Mouse (Mus musculus) monocyte, adult 2 months (primary cell): Measurements from ENCODE around the gene Mdh2.

Source experiments
- DNase-seq, 2 experiments: peaks; one replicate each; pipeline ENCODE4 v3.0.0; 2022; ENCODE audit warnings: low spot score in 2 of 2, low read depth in 1 of 2

Gene Mdh2

GRCm38 (mm10) chr5:135778471-135779445 lies at the start of gene Mdh2:
Mdh2 (plus strand) TSS chr5:135778480.
- peak; percentile 96 to 98 for DNase-seq

DNA sequence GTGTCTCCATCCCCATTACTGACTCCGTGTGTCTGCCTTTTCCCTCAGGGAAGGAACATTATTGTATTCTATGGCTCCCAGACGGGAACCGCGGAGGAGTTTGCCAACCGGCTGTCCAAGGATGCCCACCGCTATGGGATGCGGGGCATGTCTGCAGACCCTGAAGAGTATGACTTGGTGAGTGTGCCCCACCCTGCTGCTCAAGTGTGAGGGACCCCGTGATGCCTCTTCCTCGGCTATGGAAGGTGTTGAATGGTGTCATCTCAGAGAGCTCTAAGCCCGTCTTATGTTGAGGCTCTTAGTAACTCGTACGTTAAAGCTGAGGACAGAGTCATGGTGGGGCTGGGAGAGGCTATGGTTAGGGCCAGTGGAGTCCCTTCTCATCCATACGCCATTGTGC lies 48.9 kb upstream of the Mdh2 start:
- no peak for DNase-seq

GRCm38 (mm10) chr5:135730278-135730677 lies 48.0 kb upstream of the Mdh2 start:
- DNase-seq: no peak

GRCm38 (mm10) chr5:135730916-135731315 lies 47.4 kb upstream of the Mdh2 start:
- no peak for DNase-seq

DNA sequence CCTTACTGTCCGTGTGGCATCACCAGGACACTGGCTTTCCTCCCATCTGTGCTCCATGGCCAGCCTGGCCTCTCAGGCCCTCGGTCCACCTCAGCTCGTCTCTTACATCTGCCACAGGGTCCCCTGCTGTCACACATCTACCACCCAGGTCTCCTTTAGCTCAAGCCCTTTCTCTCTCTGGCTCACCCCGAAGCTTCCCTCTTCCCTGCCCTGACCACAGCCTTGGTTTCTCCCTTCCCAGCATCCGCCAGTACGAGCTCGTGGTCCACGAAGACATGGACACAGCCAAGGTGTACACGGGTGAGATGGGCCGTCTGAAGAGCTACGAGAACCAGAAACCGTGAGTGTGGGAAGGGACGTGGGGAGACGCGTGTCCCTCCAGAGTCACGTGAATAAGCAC lies 47.0 kb upstream of the Mdh2 start:
- no peak for DNase-seq

DNA sequence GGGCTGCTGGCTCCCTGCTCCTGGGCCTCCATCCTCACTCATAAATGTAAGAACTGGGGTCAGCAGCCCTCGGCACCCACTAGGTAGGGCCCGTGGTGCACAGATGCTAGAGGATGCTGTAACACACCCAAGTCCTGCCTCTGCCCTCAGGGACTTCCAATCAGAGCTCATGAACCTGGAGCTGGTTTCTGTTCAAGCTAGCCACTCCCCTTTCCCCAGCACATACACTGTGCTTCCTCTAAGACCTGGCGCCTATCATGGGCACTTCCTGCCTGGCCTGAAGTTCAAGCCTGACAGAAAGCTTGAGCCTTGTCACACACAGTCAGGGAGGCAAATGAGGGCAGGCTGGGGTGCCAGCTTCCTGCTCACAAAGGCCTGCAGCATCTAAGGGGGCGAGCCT lies 45.2 kb upstream of the Mdh2 start:
- no peak for DNase-seq

GRCm38 (mm10) chr5:135734057-135734680 lies 44.1 kb upstream of the Mdh2 start:
- no peak for DNase-seq

- DNase-seq: no peak
These were observed 42.5 kb upstream of the Mdh2 start for GRCm38 (mm10) chr5:135735741-135736140.

DNA sequence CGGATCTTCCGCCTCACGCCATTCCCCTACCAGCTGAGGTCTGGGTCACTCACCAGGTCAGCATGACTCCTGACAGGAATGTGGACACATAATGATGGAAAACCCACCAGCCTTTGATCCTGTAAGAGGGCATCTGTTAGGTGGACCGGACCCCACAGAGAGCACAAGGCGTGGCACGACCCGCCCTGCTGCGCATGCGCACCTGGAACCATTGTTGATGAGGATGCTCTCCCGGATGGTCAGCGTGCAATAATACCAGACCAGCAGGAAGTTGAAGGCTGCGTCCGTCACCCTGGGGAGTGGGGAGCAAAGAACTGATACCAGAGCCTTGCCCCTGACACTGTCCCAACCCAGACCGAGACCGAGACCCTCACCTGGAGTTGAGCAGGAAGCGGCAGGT lies 41.7 kb upstream of the Mdh2 start:
- DNase-seq: no peak

- DNase-seq: no peak
These were observed 41.1 kb upstream of the Mdh2 start for GRCm38 (mm10) chr5:135737154-135737553.

- DNase-seq: no peak
These were observed 40.0 kb upstream of the Mdh2 start for GRCm38 (mm10) chr5:135738266-135738665.

GRCm38 (mm10) chr5:135742156-135742555 lies 36.1 kb upstream of the Mdh2 start:
- DNase-seq: no peak

DNA sequence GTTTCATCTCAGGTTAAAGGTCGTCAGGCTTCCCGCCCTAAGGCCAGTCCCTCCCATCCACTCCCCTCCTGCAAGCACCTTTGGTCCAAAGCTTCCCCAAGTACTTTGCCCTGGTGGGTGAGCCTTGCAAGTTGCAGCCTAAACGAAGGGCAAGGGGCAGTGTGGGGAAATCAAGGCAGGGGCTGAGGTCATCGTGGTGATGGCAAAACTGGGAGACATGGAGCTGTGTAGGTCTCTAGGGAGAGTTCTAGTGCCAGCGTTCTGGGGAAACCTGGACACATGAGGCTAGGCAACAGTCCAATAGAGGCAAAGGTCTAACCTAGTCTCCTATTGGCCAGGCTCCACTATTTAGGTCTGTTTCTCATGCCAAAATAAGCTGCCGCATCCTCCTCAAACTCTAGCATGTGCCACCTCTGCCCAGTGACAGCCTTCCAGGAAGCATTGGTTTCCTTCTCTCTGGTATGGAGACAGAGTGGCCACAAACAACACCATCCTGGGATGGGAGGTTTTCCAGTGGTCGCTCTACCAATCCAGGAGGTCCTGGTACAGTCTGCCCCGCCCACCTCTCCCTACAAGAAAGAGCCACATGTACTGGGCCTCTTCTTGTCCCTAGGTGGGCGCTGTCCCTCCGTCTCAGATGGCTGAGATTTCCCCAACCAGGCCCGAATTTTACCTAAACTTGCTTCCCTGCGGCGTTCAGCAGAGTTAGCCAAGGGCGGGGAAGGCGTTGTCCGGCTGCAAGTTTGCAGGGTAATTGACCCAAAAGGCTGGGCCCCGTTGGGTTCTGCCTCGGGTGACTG lies 35.1 kb upstream of the Mdh2 start:
- no peak for DNase-seq

DNA sequence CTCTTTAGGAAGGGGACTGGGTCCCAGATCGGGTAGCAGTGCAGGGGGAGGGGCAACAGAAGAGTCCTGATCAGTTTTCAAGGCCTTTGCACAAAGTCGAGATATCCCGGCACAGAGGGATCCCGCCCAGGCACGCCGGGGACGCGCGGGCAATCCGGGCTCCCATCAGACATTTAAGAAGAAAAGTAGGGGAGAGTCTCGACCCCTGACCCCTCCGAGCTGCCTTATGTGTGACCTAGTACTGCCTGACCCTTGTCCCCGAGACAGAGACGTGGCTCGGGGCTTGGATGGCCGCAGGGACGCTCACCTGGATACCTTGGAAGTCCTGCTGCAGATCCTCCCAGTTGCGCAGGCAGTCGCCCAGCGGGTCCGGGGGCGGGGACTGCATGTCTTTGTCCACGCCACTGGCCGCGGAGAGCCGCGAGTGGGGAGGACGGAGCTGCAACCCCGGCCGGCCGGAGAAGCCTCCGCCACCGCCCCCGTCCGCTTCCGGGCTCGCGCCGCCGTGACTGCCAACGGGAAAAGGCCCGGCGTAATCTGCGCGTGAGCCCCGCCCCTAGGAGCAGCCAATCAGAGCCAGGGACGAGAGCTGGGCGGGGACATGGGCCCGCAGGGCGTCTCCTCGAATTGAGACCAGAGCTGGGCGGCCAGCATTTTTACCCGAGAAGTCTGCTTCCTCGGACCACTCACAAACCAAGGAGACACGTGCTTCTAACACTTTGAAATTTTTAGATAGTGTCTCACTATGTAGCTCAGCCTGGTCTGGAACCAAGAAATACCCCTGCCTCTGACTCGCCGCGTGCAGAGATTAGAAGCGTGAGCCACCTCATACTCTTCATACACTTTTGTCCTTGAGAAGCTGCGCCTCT lies 34.3 kb upstream of the Mdh2 start, which contains the start of gene Tmem120a:
Gene Tmem120a, minus strand, starts transcription at position 708 of the 869 bp plus-strand sequence.
- DNase-seq: peak; percentile 78 to 91

GRCm38 (mm10) chr5:135744742-135745141 lies 33.5 kb upstream of the Mdh2 start:
- DNase-seq: no peak

DNA sequence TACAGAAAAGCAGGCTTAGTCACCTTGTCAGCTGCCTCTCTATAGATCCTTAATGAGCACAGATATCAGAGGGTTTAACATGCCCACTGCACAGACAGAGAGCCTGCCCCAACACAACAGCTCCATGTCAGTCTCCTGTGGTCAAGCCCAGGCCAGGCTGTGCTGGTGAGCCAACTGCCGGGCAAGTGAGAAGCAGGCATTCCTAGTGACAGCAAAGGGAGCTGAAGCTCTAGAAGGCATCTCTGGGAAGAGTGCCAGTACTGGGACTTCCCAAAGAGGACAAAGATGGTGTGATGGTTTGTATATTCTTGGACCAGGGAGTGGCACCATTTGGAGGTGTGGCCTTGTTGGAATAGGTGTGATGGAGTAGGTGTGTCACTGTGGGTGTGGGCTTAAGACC lies 27.2 kb upstream of the Mdh2 start:
- DNase-seq: no peak

- DNase-seq: no peak
These were observed 26.7 kb upstream of the Mdh2 start for GRCm38 (mm10) chr5:135751595-135751994.

DNA sequence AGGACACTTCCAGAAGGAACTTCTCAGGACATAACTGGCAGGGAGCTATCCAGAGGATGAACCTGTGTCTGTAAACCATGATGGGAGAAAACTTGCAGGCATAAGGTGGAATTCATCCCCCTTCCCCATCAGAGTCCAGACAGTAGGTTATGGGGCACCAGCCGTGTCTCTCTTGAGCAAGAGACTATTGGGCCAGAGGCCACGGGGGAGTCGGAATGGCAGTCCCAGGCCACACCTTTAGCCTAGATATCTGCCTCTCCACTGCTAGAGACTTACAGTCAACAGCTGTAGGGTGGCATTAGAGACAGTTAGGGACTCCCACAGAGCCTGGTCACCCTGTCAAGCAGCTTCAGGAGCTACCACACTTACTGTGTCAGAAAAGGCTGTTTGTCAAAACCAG lies 16.4 kb upstream of the Mdh2 start:
- DNase-seq: no peak

DNA sequence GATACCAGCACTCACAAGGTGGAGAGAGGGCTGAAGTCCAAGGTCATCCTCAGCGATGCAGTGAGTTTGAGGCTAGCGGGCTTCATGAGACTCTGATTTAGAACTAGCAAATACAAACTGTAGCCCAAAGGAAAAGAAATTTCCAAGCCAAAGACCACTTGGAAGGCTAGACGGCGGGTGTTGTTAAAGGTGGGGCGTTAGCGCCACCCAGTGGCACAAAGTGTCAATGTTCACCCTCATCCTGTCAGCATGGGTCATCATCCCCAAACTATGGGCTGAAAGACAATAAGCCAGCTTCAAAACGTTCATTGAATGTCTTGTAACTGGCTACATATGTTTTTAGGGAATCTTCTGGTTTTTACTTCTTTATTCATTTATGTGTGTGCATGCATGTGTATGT lies 14.8 kb upstream of the Mdh2 start:
- DNase-seq: peak in 1 of 2 experiments; percentile 33

GRCm38 (mm10) chr5:135764971-135765370 lies 13.3 kb upstream of the Mdh2 start:
- DNase-seq: no peak
